Comparison of ENCODE assay signal across 21 mouse cellular contexts in genomic region chr1:133213098-133213497, GRCm38 (mm10). TPM values are rescaled to one million over a fixed set of nuclear protein-coding genes. Genes with fewer than 3 reads are reported as not detected.
DNase-seq lines count a peak whose midpoint lies in the region; ATAC-seq lines count a peak whose summit lies in the region.
"Had no signal": no experiment of that assay in that cellular context is flagged by ENCODE, and none has a peak within 500 bp of the region (broad histone marks: within the 10 kb centered on the region; RNA-seq: fewer than 3 reads in every experiment).

No protein-coding gene starts in this region.

- no peak overlapping the region for H3K9ac ChIP-seq in hindbrain, embryonic 13.5 days
- H3K9ac ChIP-seq in hindbrain, embryonic 16.5 days (ENCODE audit: low read depth, low read length): no peak overlapping the region
- no peak overlapping the region for H3K9ac ChIP-seq in embryonic facial prominence, embryonic 11.5 days (replicated peaks; ENCODE audit: low read length)
- no peak overlapping the region for H3K9ac ChIP-seq in limb, embryonic 12.5 days (replicated peaks)
- H3K9ac ChIP-seq: hindbrain, embryonic 12.5 days; liver, embryonic 14.5 days; lung, embryonic 15.5 days; neural tube, embryonic 12.5 days had no signal

- H3K4me3 ChIP-seq in hindbrain, embryonic 13.5 days: no peak overlapping the region
- H3K4me3 ChIP-seq in hindbrain, embryonic 16.5 days (ENCODE audit: low read length): no peak overlapping the region
- no peak overlapping the region for H3K4me3 ChIP-seq in embryonic facial prominence, embryonic 11.5 days (ENCODE audit: low read depth, low read length)
- H3K4me3 ChIP-seq in limb, embryonic 12.5 days (replicated peaks): no peak overlapping the region
- H3K4me3 ChIP-seq: hindbrain, embryonic 12.5 days; left cerebral cortex, adult 2 months; lung, embryonic 15.5 days; neural tube, embryonic 12.5 days had no signal

- 71% methylated on average over 7 of the region's 7 CpGs for WGBS in hindbrain, embryonic 13.5 days
- WGBS in hindbrain, embryonic 16.5 days: 77% methylated on average over 7 of the region's 7 CpGs
- WGBS in embryonic facial prominence, embryonic 11.5 days: 49% methylated on average over 7 of the region's 7 CpGs
- 29% methylated on average over 7 of the region's 7 CpGs for WGBS in limb, embryonic 12.5 days

- no peak overlapping the region for H3K4me2 ChIP-seq in hindbrain, embryonic 13.5 days
- H3K4me2 ChIP-seq in hindbrain, embryonic 16.5 days (ENCODE audit: low read length): no peak overlapping the region
- no peak overlapping the region for H3K4me2 ChIP-seq in embryonic facial prominence, embryonic 11.5 days (ENCODE audit: low read depth, low read length)
- H3K4me2 ChIP-seq in limb, embryonic 12.5 days: no peak overlapping the region
- H3K4me2 ChIP-seq: hindbrain, embryonic 12.5 days; lung, embryonic 15.5 days; neural tube, embryonic 12.5 days had no signal

- no peaks in the 10 kb centered on the region for H3K36me3 ChIP-seq in hindbrain, embryonic 13.5 days
- H3K36me3 ChIP-seq in hindbrain, embryonic 16.5 days (ENCODE audit: control insufficient read depth, insufficient read depth, low read length): no peaks in the 10 kb centered on the region
- H3K36me3 ChIP-seq in embryonic facial prominence, embryonic 11.5 days (replicated peaks; ENCODE audit: control insufficient read depth, insufficient read depth, low read depth, low read length): no peaks in the 10 kb centered on the region
- no peaks in the 10 kb centered on the region for H3K36me3 ChIP-seq in limb, embryonic 12.5 days
- H3K36me3 ChIP-seq: hindbrain, embryonic 12.5 days; lung, embryonic 15.5 days; neural tube, embryonic 12.5 days had no signal

- DNase-seq in embryo, embryonic 10.5 days (ENCODE audit: low spot score): peak; percentile 33
- DNase-seq in embryo, embryonic 9.5 days (ENCODE audit: extremely low spot score): no peak
- peak; percentile 77 for DNase-seq in embryonic facial prominence, embryonic 11.5 days (ENCODE audit: low spot score)
- DNase-seq in layer of hippocampus, postnatal 14 days (ENCODE audit: low spot score in 2 of 2): no peak
- DNase-seq in layer of hippocampus, postnatal 10 days (ENCODE audit: low spot score in 2 of 2): no peak
- DNase-seq: adrenal gland, postnatal 36 days; cerebellum, adult 18-20 months; cerebellum, postnatal 25 days; gastrocnemius, postnatal 36 days; kidney, postnatal 10 days; lung, postnatal 4 days; right cerebral cortex, adult 18-20 months; thymus, postnatal 14 days had no signal

- H3K27ac ChIP-seq in hindbrain, embryonic 13.5 days: 0 out of 2 replicates have a peak overlapping the region, but pooled peaks have one; percentile 12
- no peak overlapping the region for H3K27ac ChIP-seq in hindbrain, embryonic 16.5 days (ENCODE audit: low read depth, low read length)
- H3K27ac ChIP-seq in embryonic facial prominence, embryonic 11.5 days (replicated peaks; ENCODE audit: low read depth, low read length): no peak overlapping the region
- H3K27ac ChIP-seq in limb, embryonic 12.5 days: 0 out of 2 replicates have a peak overlapping the region, but pooled peaks have one; percentile 0
- H3K27ac ChIP-seq: hindbrain, embryonic 12.5 days; left cerebral cortex, adult 2 months; liver, embryonic 14.5 days; lung, embryonic 15.5 days; neural tube, embryonic 12.5 days had no signal

- peaks cover 94% of the 10 kb centered on the region for H3K4me1 ChIP-seq in hindbrain, embryonic 13.5 days (replicated peaks)
- peaks cover 38% of the 10 kb centered on the region for H3K4me1 ChIP-seq in hindbrain, embryonic 16.5 days (ENCODE audit: control insufficient read depth, insufficient read depth, low read depth, low read length)
- peaks cover 4% of the 10 kb centered on the region for H3K4me1 ChIP-seq in embryonic facial prominence, embryonic 11.5 days (ENCODE audit: control insufficient read depth, insufficient read depth, low read length)
- H3K4me1 ChIP-seq in limb, embryonic 12.5 days (replicated peaks): peaks cover 63% of the 10 kb centered on the region

- ATAC-seq in hindbrain, embryonic 13.5 days (ENCODE audit: low FRiP score): no peak
- no peak for ATAC-seq in hindbrain, embryonic 16.5 days
- ATAC-seq in embryonic facial prominence, embryonic 11.5 days (replicated peaks; ENCODE audit: insufficient number of reproducible peaks, low FRiP score, low TSS enrichment, low read depth): peak; percentile 30; the same call in 1 of the 2 replicates
- ATAC-seq in limb, embryonic 12.5 days (ENCODE audit: insufficient number of reproducible peaks, insufficient read depth, low FRiP score, low TSS enrichment, low read depth): 0 out of 2 replicates have a peak, but pooled peaks have one; percentile 55

- H3K27me3 ChIP-seq in hindbrain, embryonic 13.5 days: no peaks in the 10 kb centered on the region
- H3K27me3 ChIP-seq in hindbrain, embryonic 16.5 days (replicated peaks; ENCODE audit: control insufficient read depth, insufficient read depth, low read length): no peaks in the 10 kb centered on the region
- no peaks in the 10 kb centered on the region for H3K27me3 ChIP-seq in embryonic facial prominence, embryonic 11.5 days (ENCODE audit: control insufficient read depth, insufficient read depth, low read length)
- peaks cover 14% of the 10 kb centered on the region; the same call in 1 of the 2 replicates for H3K27me3 ChIP-seq in limb, embryonic 12.5 days
- H3K27me3 ChIP-seq: hindbrain, embryonic 12.5 days; neural tube, embryonic 12.5 days had no signal

- H3K9me3 ChIP-seq in hindbrain, embryonic 13.5 days: no peaks in the 10 kb centered on the region
- no peaks in the 10 kb centered on the region for H3K9me3 ChIP-seq in hindbrain, embryonic 16.5 days (ENCODE audit: control insufficient read depth, low read length)
- H3K9me3 ChIP-seq in embryonic facial prominence, embryonic 11.5 days (replicated peaks; ENCODE audit: control insufficient read depth, low read length): no peaks in the 10 kb centered on the region
- no peaks in the 10 kb centered on the region for H3K9me3 ChIP-seq in limb, embryonic 12.5 days
- H3K9me3 ChIP-seq: hindbrain, embryonic 12.5 days; lung, embryonic 15.5 days; neural tube, embryonic 12.5 days had no signal

RNA-seq across cellular contexts. Expression of gene Plekha6, which starts 49.1 kb away (rescaled TPM):
- polyA plus RNA-seq in hindbrain, embryonic 13.5 days (2015; fragmentation: Nextera tagmentation; extraction: Ambion mirVana): 20.4 and 20.7 TPM in 2 replicates
- 15.0 TPM in 2 replicates for polyA plus RNA-seq in hindbrain, embryonic 16.5 days (2015; fragmentation: Nextera tagmentation; extraction: Ambion mirVana)
- polyA plus RNA-seq in embryonic facial prominence, embryonic 11.5 days (2014; fragmentation: Nextera tagmentation; extraction: Ambion mirVana): 2.0 and 2.8 TPM in 2 replicates
- polyA plus RNA-seq in limb, embryonic 12.5 days (2016; fragmentation: Nextera tagmentation; extraction: Ambion mirVana): 1.6 and 2.5 TPM in 2 replicates
- 10 to 100 TPM; 48.6 to 51.9 TPM for total RNA-seq in layer of hippocampus, postnatal 14 days (2021)
- 10 to 100 TPM; 54.8 to 65.7 TPM for total RNA-seq in layer of hippocampus, postnatal 10 days (2021)

Comparison
In these comparisons a context has a peak if more than half of its experiments do, and no peak if none do; other contexts are left out.
1. DNase-seq: peak in embryo, embryonic 10.5 days (single experiment) and embryonic facial prominence, embryonic 11.5 days (single experiment); none in embryo, embryonic 9.5 days (single experiment), layer of hippocampus, postnatal 14 days (0 of 2) and layer of hippocampus, postnatal 10 days (0 of 2).
2. H3K27ac ChIP-seq: peak in hindbrain, embryonic 13.5 days (single experiment) and limb, embryonic 12.5 days (single experiment); none in hindbrain, embryonic 16.5 days (single experiment) and embryonic facial prominence, embryonic 11.5 days (single experiment).
3. ATAC-seq: peak in embryonic facial prominence, embryonic 11.5 days (single experiment) and limb, embryonic 12.5 days (single experiment); none in hindbrain, embryonic 13.5 days (single experiment) and hindbrain, embryonic 16.5 days (single experiment).